Mouse (Mus musculus) embryonic facial prominence, embryonic 14.5 days (tissue): Measurements from ENCODE around the gene Sftpd. TPM values are rescaled to one million over a fixed set of nuclear protein-coding genes. Genes with fewer than 3 reads are reported as not detected.

Source experiments
- ATAC-seq: fragments of 200-750 bp; cut with Nextera tagmentation; 2 replicates; pipeline ENCODE4 v1.8.0; 2017; ENCODE audit warnings: low read depth, moderate number of reproducible peaks, moderate TSS enrichment
- DNase-seq: peaks from one replicate; pipeline ENCODE4 v3.0.0-alpha.2; 2015; ENCODE audit warnings: low spot score
- H3K27ac ChIP-seq: fragments of 300-500 bp; sonication (generic); replicated peaks from 2 replicates; pipeline ENCODE4 v1.5.1; 2014; ENCODE audit warnings: low read depth, mild to moderate bottlenecking, low read length, moderate library complexity
- H3K27me3 ChIP-seq: fragments of 300-500 bp; sonication (generic); replicated peaks from 2 replicates; pipeline ENCODE4 v1.6.1; 2014; ENCODE audit warnings: low read length; ENCODE audit not compliant: control insufficient read depth, insufficient read depth
- H3K36me3 ChIP-seq: fragments of 300-500 bp; sonication (generic); 2 replicates; pipeline ENCODE4 v1.6.1; 2014; ENCODE audit warnings: low read length, mixed read lengths; ENCODE audit not compliant: control insufficient read depth, insufficient read depth
- H3K4me1 ChIP-seq: fragments of 300-500 bp; sonication (generic); 2 replicates; pipeline ENCODE4 v1.6.1; 2014; ENCODE audit warnings: antibody characterized with exemption, low read length; ENCODE audit not compliant: control insufficient read depth, insufficient read depth
- H3K4me2 ChIP-seq: fragments of 300-500 bp; sonication (generic); 2 replicates; pipeline ENCODE4 v1.6.1; 2014; ENCODE audit warnings: low read depth, mild to moderate bottlenecking, low read length, moderate library complexity, mixed read lengths
- H3K4me3 ChIP-seq: fragments of 300-500 bp; sonication (generic); 2 replicates; pipeline ENCODE4 v1.5.1; 2014; ENCODE audit warnings: low read depth, mild to moderate bottlenecking, low read length
- H3K9ac ChIP-seq: fragments of 300-500 bp; sonication (generic); 2 replicates; pipeline ENCODE4 v1.6.1; 2014; ENCODE audit warnings: low read depth, mild to moderate bottlenecking, low read length, moderate library complexity, mixed read lengths
- H3K9me3 ChIP-seq: fragments of 300-500 bp; sonication (generic); 2 replicates; pipeline ENCODE4 v1.6.1; 2016; ENCODE audit warnings: low read length; ENCODE audit not compliant: control insufficient read depth
- WGBS: fragments of 180-500 bp; shearing (Covaris S2); extraction: QIAGEN DNeasy Blood & Tissue Kit; methylation state at CpG from one replicate; pipeline ENCODE4 v1.1.7; 2014; 5-methylcytosine and 5-hydroxymethylcytosine counted together
- polyA plus RNA-seq: library from polyadenylated mRNA; unstranded; fragments of >200 nt; fragmentation: Nextera tagmentation; extraction: Ambion mirVana; gene quantifications from 2 replicates; pipeline ENCODE4 v1.2.1, GENCODE M21; 2014

Gene Sftpd
- polyA plus RNA-seq, 1 experiment from 2014 or later: 0.39 TPM

- peak; percentile 50 for DNase-seq
- ATAC-seq: no peak
Observed at GRCm38 (mm10) chr14:41127997-41128396, 57.0 kb downstream of the Sftpd start.

GRCm38 (mm10) chr14:41124683-41125082, 60.3 kb downstream of the Sftpd start:
- no peak overlapping the region for H3K9ac ChIP-seq

More at GRCm38 (mm10) chr14:41127997-41128396, 57.0 kb downstream of the Sftpd start:
- WGBS: 20% methylated on average over 4 of the region's 4 CpGs
- Histone ChIP-seq H3K9ac (no peak overlapping the region), H3K9me3 (no peaks in the 10 kb centered on the region), H3K36me3 (no peaks in the 10 kb centered on the region), H3K4me2 (no peak overlapping the region), H3K27me3 (no peaks in the 10 kb centered on the region), H3K4me3 (no peak overlapping the region), H3K4me1 (no peaks in the 10 kb centered on the region), H3K27ac (no peak overlapping the region)

More at GRCm38 (mm10) chr14:41124683-41125082, 60.3 kb downstream of the Sftpd start:
- no peak overlapping the region for H3K4me3 ChIP-seq
- no peak overlapping the region for H3K4me2 ChIP-seq
- no peaks in the 10 kb centered on the region for H3K4me1 ChIP-seq
- H3K27ac ChIP-seq: no peak overlapping the region
- H3K36me3 ChIP-seq: no peaks in the 10 kb centered on the region
- no peaks in the 10 kb centered on the region for H3K9me3 ChIP-seq
- no peaks in the 10 kb centered on the region for H3K27me3 ChIP-seq
- DNase-seq (no peak), ATAC-seq (no peak)
- WGBS: 89% methylated on average over 5 of the region's 5 CpGs

Other genes with a start within 250 kb of the Sftpd start
- gene Tspan14, start 218.3 kb downstream of the Sftpd start, polyA plus RNA-seq: 72.7 and 76.2 TPM in 2 replicates
- gene Fam213a, start 171.4 kb downstream of the Sftpd start, polyA plus RNA-seq: 35.7 and 39.7 TPM in 2 replicates
- gene Dydc2, start 115.9 kb downstream of the Sftpd start, polyA plus RNA-seq: 0.29 TPM in 1 of 2 replicates, not detected in the other
- 0.24 TPM in 1 of 2 replicates, not detected in the other for gene Dydc1, start 112.2 kb downstream of the Sftpd start, polyA plus RNA-seq
- gene Mat1a, start 80.1 kb downstream of the Sftpd start, polyA plus RNA-seq: 0.15 and 0.20 TPM in 2 replicates
- gene Sftpa1, start 53.4 kb downstream of the Sftpd start, polyA plus RNA-seq: not detected in 2 replicates
- gene Mbl1, start 33.7 kb downstream of the Sftpd start, polyA plus RNA-seq: not detected in 2 replicates
- gene Gm2832, start 93.7 kb upstream of the Sftpd start, polyA plus RNA-seq: 0.13 TPM in 1 of 2 replicates, not detected in the other
- gene Gm5798, start 163.5 kb upstream of the Sftpd start, polyA plus RNA-seq: not detected in 2 replicates
- gene Gm7945, start 201.2 kb upstream of the Sftpd start, polyA plus RNA-seq: not detected in 2 replicates
- not detected in 2 replicates for gene Gm6482, start 223.1 kb upstream of the Sftpd start, polyA plus RNA-seq